Mouse (Mus musculus): ENCODE measurements around the gene Kif7.

Kif7 gene

GRCm38 (mm10) chr7:79727091-79727490 lies 11.6 kb upstream of the Kif7 start:
- DNase-seq (ENCODE audit: low read depth, low spot score), result peak; percentile 45

- DNase-seq (ENCODE audit: low read depth, low spot score), result peak; percentile 76
Measured at GRCm38 (mm10) chr7:79721386-79721977, 6.0 kb upstream of the Kif7 start.

GRCm38 (mm10) chr7:79710831-79711230 lies 4.7 kb downstream of the Kif7 start:
- DNase-seq (ENCODE audit: low read depth, low spot score), result no peak

- no peak for DNase-seq (ENCODE audit: low read depth, low spot score)
Measured at GRCm38 (mm10) chr7:79710130-79710607, 5.4 kb downstream of the Kif7 start.

- no peak for DNase-seq (ENCODE audit: low read depth, low spot score)
Measured at GRCm38 (mm10) chr7:79705210-79705609, 10.3 kb downstream of the Kif7 start.

GRCm38 (mm10) chr7:79702755-79703154 lies 12.8 kb downstream of the Kif7 start:
- no peak for DNase-seq (ENCODE audit: low read depth, low spot score)

- DNase-seq (ENCODE audit: low read depth, low spot score), result no peak
Measured at GRCm38 (mm10) chr7:79696495-79696894, 19.0 kb downstream of the Kif7 start.

- DNase-seq (ENCODE audit: low read depth, low spot score), result no peak
Measured at GRCm38 (mm10) chr7:79680231-79680630, 35.3 kb downstream of the Kif7 start.

- DNase-seq (ENCODE audit: low read depth, low spot score), result no peak
Measured at GRCm38 (mm10) chr7:79679186-79679585, 36.3 kb downstream of the Kif7 start.

GRCm38 (mm10) chr7:79670900-79671604 lies 44.5 kb downstream of the Kif7 start:
- no peak for DNase-seq (ENCODE audit: low read depth, low spot score)

- DNase-seq (ENCODE audit: low read depth, low spot score), result no peak
Measured at GRCm38 (mm10) chr7:79666690-79667089, 48.8 kb downstream of the Kif7 start.

GRCm38 (mm10) chr7:79661253-79661890 lies 54.1 kb downstream of the Kif7 start:
- DNase-seq (ENCODE audit: low read depth, low spot score), result peak; percentile 30

- peak; percentile 22 for DNase-seq (ENCODE audit: low read depth, low spot score)
Measured at GRCm38 (mm10) chr7:79660291-79661150, 55.0 kb downstream of the Kif7 start.

- peak; percentile 99 for DNase-seq (ENCODE audit: low read depth, low spot score)
Measured at GRCm38 (mm10) chr7:79659578-79660290, 55.8 kb downstream of the Kif7 start, which contains the start of gene Ticrr. Ticrr (plus strand) TSS chr7:79660196.

GRCm38 (mm10) chr7:79654586-79654985 lies 60.9 kb downstream of the Kif7 start:
- DNase-seq (ENCODE audit: low read depth, low spot score), result no peak

- DNase-seq (ENCODE audit: low read depth, low spot score), result no peak
Measured at GRCm38 (mm10) chr7:79654185-79654584, 61.3 kb downstream of the Kif7 start.

GRCm38 (mm10) chr7:79649005-79649404 lies 66.5 kb downstream of the Kif7 start:
- peak; percentile 22 for DNase-seq (ENCODE audit: low read depth, low spot score)

Measured in CD4-positive helper T cell, adult 2 months (primary cell).